8 mouse cellular contexts compared by ENCODE assay signal in genomic region chr11:84128943-84129798, GRCm38 (mm10). TPM values are rescaled to one million over a fixed set of nuclear protein-coding genes. Genes with fewer than 3 reads are reported as not detected.
DNase-seq lines count a peak whose midpoint lies in the region; ATAC-seq and TF ChIP-seq lines count a peak whose summit lies in the region.

Gene Tada2a (minus strand): TSS chr11:84129600.
Gene Acaca (plus strand): TSS chr11:84129672.

- H3K9me3 ChIP-seq in forebrain, embryonic 16.5 days (ENCODE audit: control insufficient read depth, low read length): 0 out of 2 replicates have a peak, but pooled peaks cover 2% of the 10 kb centered on the region
- H3K9me3 ChIP-seq in lung, postnatal 0 days (ENCODE audit: low read length): no peaks in the 10 kb centered on the region

- intact Hi-C loops in heart, postnatal 36 days (cut with DNase I): loop anchor here (2.0 kb wide), 1 partner anchor 60 kb away; the partner anchor contains the start of gene Dusp14

- H3K27me3 ChIP-seq in forebrain, embryonic 16.5 days (replicated peaks; ENCODE audit: control insufficient read depth, insufficient read depth, low read length): no peaks in the 10 kb centered on the region
- H3K27me3 ChIP-seq in lung, postnatal 0 days (replicated peaks; ENCODE audit: insufficient read depth, low read length): no peaks in the 10 kb centered on the region

- peak within 1 kb of the TSS; percentile 58 for H3K27ac ChIP-seq in forebrain, embryonic 16.5 days (ENCODE audit: low read length)
- H3K27ac ChIP-seq in lung, postnatal 0 days (ENCODE audit: low read length): no peak within 1 kb of the TSS

- peak within 1 kb of the TSS; percentile 84 for H3K4me3 ChIP-seq in forebrain, embryonic 16.5 days (replicated peaks; ENCODE audit: low read length)
- H3K4me3 ChIP-seq in lung, postnatal 0 days (ENCODE audit: low read depth, low read length): peak within 1 kb of the TSS; percentile 81

- no peak for TF ChIP-seq EP300 in lung, postnatal 0 days (IDR thresholded peaks at IDR 0.05)

- under 1% methylated on average over 64 of the region's 83 CpGs for WGBS in forebrain, embryonic 16.5 days
- WGBS in lung, postnatal 0 days: 2% methylated on average over 20 of the region's 83 CpGs

- H3K4me1 ChIP-seq in forebrain, embryonic 16.5 days (replicated peaks; ENCODE audit: control insufficient read depth, insufficient read depth, low read length): peaks cover 13% of the 10 kb centered on the region
- H3K4me1 ChIP-seq in lung, postnatal 0 days (ENCODE audit: insufficient read depth, low read depth, low read length): no peaks in the 10 kb centered on the region; the same call in 1 of the 2 replicates

- ATAC-seq in forebrain, embryonic 16.5 days: peak; percentile 92
- ATAC-seq in lung, postnatal 0 days: peak; percentile 97

- no peaks in the 10 kb centered on the region for H3K36me3 ChIP-seq in forebrain, embryonic 16.5 days (ENCODE audit: control insufficient read depth, insufficient read depth)
- H3K36me3 ChIP-seq in lung, postnatal 0 days (ENCODE audit: insufficient read depth, low read length): peaks cover 12% of the 10 kb centered on the region; the same call in 1 of the 2 replicates

- TF ChIP-seq CTCF in lung, postnatal 0 days (IDR thresholded peaks at IDR 0.05): no peak

- H3K4me2 ChIP-seq in forebrain, embryonic 16.5 days (ENCODE audit: low read length): peak within 1 kb of the TSS; percentile 75
- H3K4me2 ChIP-seq in lung, postnatal 0 days (replicated peaks; ENCODE audit: low read depth, low read length): peak within 1 kb of the TSS; percentile 75

- peak; percentile 34 for DNase-seq in MEL-GATA-1-ER (ENCODE audit: extremely low read depth, low read depth)
- peak; percentile 73 to 93 for DNase-seq in cerebellum, adult 18-20 months
- DNase-seq in heart, postnatal 36 days: peak; percentile 85 to 86
- DNase-seq in layer of hippocampus, adult 9-11 months: peak; percentile 75
- DNase-seq in lung, postnatal 0 days (ENCODE audit: low spot score): peak; percentile 87
- DNase-seq in ovary, postnatal 10 days (ENCODE audit: low spot score): peak; percentile 45
- peak; percentile 89 for DNase-seq in thymus, postnatal 0 days (ENCODE audit: low spot score)

- peak within 1 kb of the TSS; percentile 87 for H3K9ac ChIP-seq in forebrain, embryonic 16.5 days (replicated peaks; ENCODE audit: low read depth, low read length)
- H3K9ac ChIP-seq in lung, postnatal 0 days (replicated peaks; ENCODE audit: low read depth): peak within 1 kb of the TSS; percentile 51

RNA-seq across cellular contexts. Expression of gene Tada2a, which starts in this region (rescaled TPM):
- polyA plus RNA-seq in forebrain, embryonic 16.5 days (2015; fragmentation: Nextera tagmentation; extraction: Ambion mirVana): 40.1 and 40.2 TPM in 2 replicates
- 1 to 10 TPM; 5.9 to 8.2 TPM for total RNA-seq in heart, postnatal 36 days (2021)
- 14.9 and 15.0 TPM in 2 replicates for polyA plus RNA-seq in lung, postnatal 0 days (2015; fragmentation: Nextera tagmentation; extraction: Ambion mirVana)
- polyA plus RNA-seq in thymus, postnatal 0 days (2015; fragmentation: Nextera tagmentation; extraction: Ambion mirVana): 17.5 and 19.7 TPM in 2 replicates

RNA-seq across cellular contexts. Expression of gene Acaca, which starts in this region (rescaled TPM):
- 28.9 and 29.0 TPM in 2 replicates for polyA plus RNA-seq in forebrain, embryonic 16.5 days (2015; fragmentation: Nextera tagmentation; extraction: Ambion mirVana)
- total RNA-seq in heart, postnatal 36 days (2021): 10 to 100 TPM; 13.6 to 26.1 TPM
- 6.5 and 7.9 TPM in 2 replicates for polyA plus RNA-seq in lung, postnatal 0 days (2015; fragmentation: Nextera tagmentation; extraction: Ambion mirVana)
- polyA plus RNA-seq in thymus, postnatal 0 days (2015; fragmentation: Nextera tagmentation; extraction: Ambion mirVana): 4.5 and 5.4 TPM in 2 replicates

Comparison
In these comparisons a context has a peak if more than half of its experiments do, and no peak if none do; other contexts are left out.
1. DNase-seq: peak in every context shown above with its lines; median percentile 89 in thymus, postnatal 0 days; 87 in lung, postnatal 0 days; 86 in heart, postnatal 36 days; 83 in cerebellum, adult 18-20 months; 75 in layer of hippocampus, adult 9-11 months; 45 in ovary, postnatal 10 days; 34 in MEL-GATA-1-ER.